Mouse (Mus musculus) embryo, embryonic 11 days (tissue): Measurements from ENCODE around the gene Prpsap2.

Experiments used
- DNase-seq: peaks from one replicate; pipeline ENCODE4 v3.0.0-alpha.2; 2015

Prpsap2 gene

DNA sequence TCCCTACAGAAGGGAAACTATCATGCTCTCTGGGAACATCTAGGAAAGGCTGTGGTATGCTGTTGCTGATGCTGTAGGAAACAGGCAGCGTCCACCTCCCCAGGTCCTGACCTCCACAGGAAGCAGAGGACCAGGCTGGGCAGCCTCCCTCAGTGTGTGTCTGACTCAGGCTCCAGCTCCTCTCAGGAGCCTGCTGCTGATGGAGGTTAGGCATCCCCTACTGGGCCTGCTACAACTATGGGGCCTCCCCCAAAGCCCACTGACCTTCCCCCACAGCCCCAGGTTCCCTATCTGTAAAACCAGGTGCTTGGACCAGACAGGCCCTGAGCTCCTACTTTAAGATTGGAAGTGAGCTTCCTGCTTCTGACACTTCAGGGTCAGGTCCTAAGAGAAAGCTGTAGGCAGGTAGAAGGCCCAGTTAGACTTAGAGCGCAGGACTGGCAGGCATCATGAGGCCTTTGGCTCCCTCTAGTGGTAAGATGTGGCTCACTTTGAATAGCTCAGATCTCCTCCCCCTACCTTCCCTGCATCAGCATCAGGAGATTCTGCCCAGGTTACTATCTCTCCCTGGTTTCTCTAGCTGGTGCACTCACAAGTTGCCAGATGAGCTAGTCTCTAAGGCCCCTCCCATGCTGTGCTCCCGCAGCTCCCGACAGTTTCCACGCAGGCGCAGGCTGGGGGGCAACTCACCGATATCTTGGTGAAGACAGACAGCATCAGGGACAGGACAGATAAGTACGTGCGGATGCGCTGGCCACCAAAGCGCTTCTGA is 47.4 kb downstream of the Prpsap2 start:
- peak; percentile 89 for DNase-seq

GRCm38 (mm10) chr11:61713157-61713855 is 48.6 kb downstream of the Prpsap2 start:
- no peak for DNase-seq

- DNase-seq: no peak
Measured at GRCm38 (mm10) chr11:61708928-61709327, 53.0 kb downstream of the Prpsap2 start.

GRCm38 (mm10) chr11:61706232-61706631 is 55.7 kb downstream of the Prpsap2 start:
- DNase-seq: no peak

- no peak for DNase-seq
Measured at GRCm38 (mm10) chr11:61705581-61705980, 56.3 kb downstream of the Prpsap2 start.

DNA sequence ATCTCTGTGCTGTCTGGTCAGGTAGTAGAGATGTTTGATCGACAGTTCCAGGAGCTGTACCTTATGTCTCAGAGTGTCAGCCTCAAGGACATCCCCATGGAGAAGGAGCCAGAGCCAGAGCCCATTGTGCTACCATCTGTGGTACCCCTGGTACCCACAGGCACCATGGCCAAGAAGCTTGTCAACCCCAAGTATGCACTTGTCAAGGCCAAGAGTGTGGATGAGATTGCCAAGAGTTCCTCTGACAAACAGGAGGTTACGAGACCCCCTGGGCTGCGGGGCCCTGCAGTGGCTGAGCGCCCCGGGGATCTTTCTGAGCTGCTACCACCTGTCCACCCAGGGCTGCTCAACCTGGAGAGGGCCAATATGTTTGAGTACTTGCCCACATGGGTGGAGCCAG is 59.4 kb downstream of the Prpsap2 start:
- no peak for DNase-seq

DNA sequence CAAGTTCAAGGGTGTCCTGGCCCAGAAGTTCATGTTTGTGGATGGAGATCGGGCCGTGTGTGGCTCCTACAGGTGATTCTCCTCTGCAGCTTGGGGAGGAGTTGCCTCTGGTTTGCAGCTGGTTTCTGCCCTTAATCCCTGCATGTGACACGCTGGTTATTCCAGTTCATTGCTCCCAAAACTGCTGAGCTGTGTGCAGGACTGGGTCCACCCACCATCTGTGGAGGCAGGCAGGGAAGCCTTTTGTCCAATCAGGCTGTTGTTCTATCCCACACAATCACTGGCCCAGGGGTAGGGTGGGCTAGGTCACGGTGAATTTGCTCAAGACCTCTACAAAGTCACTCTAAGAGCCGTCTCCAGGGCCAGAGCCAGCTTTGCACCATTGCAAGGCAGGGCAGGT is 60.2 kb downstream of the Prpsap2 start:
- DNase-seq: peak; percentile 26

DNA sequence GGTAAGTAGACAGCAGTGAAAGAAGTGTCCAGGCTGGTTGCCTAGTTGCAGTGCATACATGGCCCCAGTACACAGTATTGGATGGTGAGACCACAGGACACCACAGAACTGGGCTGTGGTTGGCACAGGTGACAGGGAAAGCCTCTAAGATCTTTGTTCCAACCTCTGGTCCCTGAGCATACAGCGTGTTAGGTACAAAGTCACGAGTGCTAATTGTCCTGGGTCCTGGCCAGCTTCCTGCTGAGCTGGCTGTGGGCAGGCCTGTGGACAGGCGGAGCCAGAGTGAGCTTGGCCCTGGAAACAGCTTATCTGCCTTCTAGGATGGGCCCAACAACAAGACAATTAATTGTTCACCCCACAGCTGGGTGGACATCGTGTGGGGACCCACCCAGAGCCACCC is 62.0 kb downstream of the Prpsap2 start:
- no peak for DNase-seq

DNA sequence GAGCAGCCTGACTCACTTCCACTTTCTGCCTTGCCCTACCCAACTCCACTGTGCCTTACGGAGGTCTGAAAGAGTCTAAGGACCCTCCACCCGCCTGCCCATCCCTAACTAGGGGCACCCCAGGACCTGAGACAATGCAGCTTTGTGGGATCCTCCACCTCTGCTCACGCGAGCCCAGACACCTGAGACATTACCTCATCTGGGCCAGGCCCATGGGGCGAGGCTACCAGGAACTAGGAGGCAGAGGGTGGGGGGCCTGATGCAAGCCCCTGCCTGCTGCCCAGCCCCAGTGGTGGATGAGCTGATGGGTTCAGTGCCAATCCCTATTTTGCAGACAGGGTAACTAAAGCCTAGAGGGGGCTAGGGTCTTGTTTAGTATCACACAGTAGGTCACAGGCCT is 62.4 kb downstream of the Prpsap2 start:
- DNase-seq: no peak

DNA sequence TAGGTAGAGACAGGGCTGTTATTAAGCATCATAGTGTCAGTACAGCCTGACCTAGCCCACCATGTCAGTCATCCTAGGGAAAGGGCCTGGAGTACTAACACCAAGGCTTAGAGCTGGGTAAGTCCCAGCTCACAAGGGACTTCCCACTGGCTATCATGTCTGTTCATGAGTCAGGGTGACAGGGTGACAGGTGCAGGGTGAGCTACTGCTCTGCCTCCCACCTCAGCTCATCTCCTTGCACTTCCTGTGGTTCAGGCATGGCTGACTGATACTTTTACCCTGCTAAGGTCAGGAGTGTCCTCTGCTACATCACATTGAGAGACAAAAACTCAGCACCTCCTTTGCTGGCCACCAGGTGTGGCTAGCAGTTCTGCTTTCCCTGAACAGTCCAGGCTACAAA is 63.0 kb downstream of the Prpsap2 start:
- no peak for DNase-seq

GRCm38 (mm10) chr11:61692996-61693395 is 68.9 kb downstream of the Prpsap2 start:
- DNase-seq: no peak

- no peak for DNase-seq
Measured at GRCm38 (mm10) chr11:61687595-61687994, 74.3 kb downstream of the Prpsap2 start.

- DNase-seq: no peak
Measured at GRCm38 (mm10) chr11:61686906-61687453, 74.9 kb downstream of the Prpsap2 start.

- no peak for DNase-seq
Measured at GRCm38 (mm10) chr11:61686141-61686540, 75.7 kb downstream of the Prpsap2 start.

GRCm38 (mm10) chr11:61685119-61685725 is 76.7 kb downstream of the Prpsap2 start:
- no peak for DNase-seq

DNA sequence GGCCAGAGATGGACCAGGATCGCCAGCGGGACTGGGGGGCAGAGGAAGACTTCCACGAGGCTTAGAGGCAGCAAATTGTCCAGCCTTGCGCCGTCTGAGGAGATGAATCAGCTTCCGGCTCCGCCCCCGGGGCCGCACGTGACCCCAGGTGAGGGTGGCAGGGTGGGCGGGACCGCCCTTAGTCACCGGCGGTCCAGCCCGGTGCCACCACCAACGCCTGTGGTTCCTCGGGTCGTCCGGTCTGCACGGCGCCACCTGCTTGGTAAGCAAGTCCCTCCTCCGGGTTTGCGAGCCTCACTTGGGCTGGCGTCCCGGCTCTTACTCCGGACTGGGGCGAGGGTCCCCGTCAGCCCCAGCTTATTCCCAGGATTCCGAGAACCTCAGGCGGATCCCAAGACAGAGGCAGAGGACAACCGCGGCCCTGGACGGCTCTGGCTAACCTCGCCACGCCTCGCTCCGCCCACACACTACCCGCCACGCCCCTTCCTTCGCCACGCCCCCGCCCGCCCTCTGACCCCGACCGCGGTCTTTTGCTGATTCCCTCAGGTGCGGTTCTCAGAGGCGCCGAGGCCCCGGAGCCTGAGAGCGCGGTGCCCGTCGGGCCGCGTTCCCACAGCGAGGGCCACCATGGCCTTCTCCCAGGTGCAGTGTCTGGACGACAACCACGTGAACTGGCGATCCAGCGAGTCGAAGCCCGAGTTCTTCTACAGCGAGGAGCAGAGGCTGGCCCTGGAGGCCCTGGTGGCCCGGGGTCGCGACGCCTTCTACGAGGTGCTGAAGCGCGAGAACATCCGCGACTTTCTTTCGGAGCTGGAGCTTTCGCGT is 77.8 kb downstream of the Prpsap2 start, which contains the start of gene Fam83g:
Gene Fam83g (plus strand): TSS at position 185 of the 825 bp plus-strand sequence.
- peak; percentile 68 for DNase-seq
